Mouse (Mus musculus): ENCODE results near the gene Pmepa1.
A peak's percentile ranks its signal among the peaks of the same experiment; 100 is the strongest.

- TF ChIP-seq CTCF (IDR thresholded peaks at IDR 0.05; ENCODE audit: low read depth) (no peak), EP300 (optimal IDR thresholded peaks at IDR 0.05) (peak; percentile 40)
Observed at GRCm38 (mm10) chr2:173253761-173254662, 22.3 kb downstream of the Pmepa1 start.

All from stomach, postnatal 0 days (tissue).